Mouse (Mus musculus) midbrain, embryonic 13.5 days (tissue): ENCODE measurements at regions not wholly inside any gene's neighbourhood (a gene's known extent, or its start where the extent isn't known, plus 50 kb on each side); places are given as distances from the start of the nearest gene placed in this dataset.
A peak's percentile ranks its signal among the peaks of the same experiment; 100 is the strongest.

Source experiments
- ATAC-seq: fragments of 200-750 bp; cut with Nextera tagmentation; 2 replicates; pipeline ENCODE4 v1.8.0; 2017; ENCODE audit warnings: mild to moderate bottlenecking, moderate TSS enrichment, moderate library complexity
- H3K27ac ChIP-seq: fragments of 300-500 bp; sonication (generic); 2 replicates; pipeline ENCODE4 v1.5.1; 2015; ENCODE audit warnings: inconsistent platforms, mild to moderate bottlenecking, moderate library complexity
- H3K27me3 ChIP-seq: fragments of 300-500 bp; sonication (generic); 2 replicates; pipeline ENCODE4 v1.6.1; 2015; ENCODE audit warnings: mild to moderate bottlenecking, inconsistent platforms
- H3K36me3 ChIP-seq: fragments of 300-500 bp; sonication (generic); 2 replicates; pipeline ENCODE4 v1.6.1; 2015; ENCODE audit warnings: mild to moderate bottlenecking, inconsistent platforms
- H3K4me1 ChIP-seq: fragments of 300-500 bp; sonication (generic); replicated peaks from 2 replicates; pipeline ENCODE4 v1.6.1; 2015; ENCODE audit warnings: inconsistent platforms
- H3K4me2 ChIP-seq: fragments of 300-500 bp; sonication (generic); replicated peaks from 2 replicates; pipeline ENCODE4 v1.6.1; 2015; ENCODE audit warnings: moderate library complexity, mild to moderate bottlenecking, inconsistent platforms
- H3K4me3 ChIP-seq: fragments of 300-500 bp; sonication (generic); replicated peaks from 2 replicates; pipeline ENCODE4 v1.5.1; 2015; ENCODE audit warnings: mild to moderate bottlenecking, inconsistent platforms
- H3K9ac ChIP-seq: fragments of 300-500 bp; sonication (generic); replicated peaks from 2 replicates; pipeline ENCODE4 v1.6.1; 2015; ENCODE audit warnings: mild to moderate bottlenecking, inconsistent platforms
- H3K9me3 ChIP-seq: fragments of 300-500 bp; sonication (generic); 2 replicates; pipeline ENCODE4 v1.6.1; 2016; ENCODE audit warnings: mild to moderate bottlenecking, inconsistent platforms
- WGBS: fragments of 180-500 bp; shearing (Covaris S2); methylation state at CpG from one replicate; pipeline ENCODE4 v1.1.7; 2015; 5-methylcytosine and 5-hydroxymethylcytosine counted together

GRCm38 (mm10) chr12:12534779-12535178 is 272.8 kb downstream of the Fam49a start:
- H3K9me3 ChIP-seq: no peaks in the 10 kb centered on the region
- H3K36me3 ChIP-seq: no peaks in the 10 kb centered on the region
- no peak overlapping the region for H3K4me2 ChIP-seq
- no peaks in the 10 kb centered on the region for H3K27me3 ChIP-seq
- WGBS: 29% methylated on average over 2 of the region's 2 CpGs
- no peak overlapping the region for H3K9ac ChIP-seq
- H3K4me3 ChIP-seq: no peak overlapping the region
- no peak overlapping the region for H3K27ac ChIP-seq
- ATAC-seq: no peak
- no peaks in the 10 kb centered on the region for H3K4me1 ChIP-seq

DNA sequence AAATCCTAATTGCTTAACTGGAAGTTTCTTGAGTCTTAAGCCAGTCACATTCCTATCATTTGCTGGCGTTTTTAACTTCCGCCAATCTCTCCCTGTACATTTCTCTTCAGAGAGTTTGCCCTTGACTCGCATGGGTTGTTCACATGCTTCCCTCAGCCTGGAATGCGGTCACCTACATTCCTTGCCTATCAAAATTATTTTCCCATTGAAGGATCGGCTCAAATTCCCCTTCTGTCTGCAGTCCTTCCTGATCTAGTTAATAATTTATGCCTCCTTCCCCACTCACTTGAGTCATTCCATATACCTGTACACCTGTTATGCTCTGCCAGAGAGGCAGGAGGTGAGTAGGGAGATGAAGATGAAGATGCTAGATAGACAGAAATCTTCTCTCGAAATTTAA is 268.9 kb downstream of the Fam49a start:
- Histone ChIP-seq H3K4me2 (no peak overlapping the region), H3K36me3 (no peaks in the 10 kb centered on the region), H3K9ac (no peak overlapping the region), H3K27ac (no peak overlapping the region), H3K27me3 (no peaks in the 10 kb centered on the region), H3K4me3 (no peak overlapping the region), H3K4me1 (peaks cover 16% of the 10 kb centered on the region), H3K9me3 (no peaks in the 10 kb centered on the region)
- ATAC-seq: no peak
- WGBS: 79% methylated on average over 6 of the region's 6 CpGs

DNA sequence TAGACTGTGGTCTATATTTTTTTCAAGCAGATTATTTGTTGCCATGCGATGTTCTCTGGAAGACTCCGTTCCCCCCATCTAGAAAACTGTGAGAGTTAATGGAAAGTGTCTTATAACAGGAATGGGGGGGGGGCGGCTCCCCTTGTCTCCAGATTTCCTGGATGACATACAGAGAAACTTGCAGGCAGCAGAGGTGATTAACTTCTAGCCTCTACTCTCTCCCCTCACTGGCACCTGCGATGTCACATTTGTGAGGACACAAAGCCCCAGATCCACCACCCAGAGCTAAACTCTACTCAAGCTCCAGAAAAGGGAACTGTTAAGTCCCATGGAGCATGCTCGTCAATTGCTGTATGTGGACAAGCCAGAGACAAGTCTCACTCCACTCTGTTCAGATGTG is 267.6 kb downstream of the Fam49a start:
- Histone ChIP-seq H3K4me1 (peaks cover 16% of the 10 kb centered on the region), H3K9me3 (no peaks in the 10 kb centered on the region), H3K4me3 (no peak overlapping the region), H3K9ac (no peak overlapping the region), H3K27me3 (no peaks in the 10 kb centered on the region), H3K36me3 (no peaks in the 10 kb centered on the region), H3K4me2 (no peak overlapping the region), H3K27ac (no peak overlapping the region)
- 86% methylated on average over 5 of the region's 5 CpGs for WGBS
- no peak for ATAC-seq

GRCm38 (mm10) chr12:12528478-12528981 is 266.6 kb downstream of the Fam49a start:
- 33% methylated on average over 3 of the region's 3 CpGs for WGBS
- H3K4me1 ChIP-seq: peaks cover 16% of the 10 kb centered on the region
- H3K27ac ChIP-seq: peak overlapping the region; percentile 73
- H3K36me3 ChIP-seq: no peaks in the 10 kb centered on the region
- H3K27me3 ChIP-seq: no peaks in the 10 kb centered on the region
- H3K9me3 ChIP-seq: no peaks in the 10 kb centered on the region
- H3K9ac ChIP-seq: no peak overlapping the region
- ATAC-seq: peak; percentile 25; the same call in 1 of the 2 replicates
- no peak overlapping the region for H3K4me2 ChIP-seq
- H3K4me3 ChIP-seq: no peak overlapping the region

DNA sequence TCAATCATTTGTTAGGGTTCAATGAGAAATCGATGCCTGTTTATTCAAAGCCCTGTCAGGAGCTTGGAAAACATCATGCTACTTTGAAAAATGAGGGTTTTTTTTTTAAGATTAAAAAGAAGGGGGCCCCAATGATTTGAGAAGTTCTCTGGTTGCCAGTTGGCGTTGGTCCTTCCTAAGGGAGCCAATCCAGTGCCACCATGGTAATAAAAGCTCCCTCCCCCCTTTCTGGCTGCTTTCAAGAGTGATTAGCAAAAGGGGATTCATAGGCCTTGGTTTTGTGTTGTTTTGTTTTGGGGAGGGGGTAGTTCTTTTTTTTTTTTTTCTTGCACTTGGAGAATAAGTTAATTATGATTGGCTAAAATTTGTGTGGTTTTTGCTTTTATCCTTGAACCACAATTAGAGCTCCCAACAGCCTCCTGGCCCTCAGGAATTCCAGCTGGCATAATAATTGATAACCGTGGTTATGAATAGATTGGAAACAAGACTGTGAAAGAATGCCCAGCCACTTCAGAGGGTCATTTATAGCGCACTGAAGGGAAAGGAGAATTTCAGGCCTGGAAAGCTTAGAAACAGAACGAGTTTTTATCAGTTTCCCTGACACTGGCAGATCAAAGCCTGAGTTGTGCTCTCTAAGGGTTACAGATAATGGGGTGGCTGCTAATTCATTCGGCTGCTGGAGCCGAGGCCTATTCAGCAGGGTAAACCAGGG is 266.0 kb downstream of the Fam49a start:
- WGBS: 16% methylated on average over 7 of the region's 7 CpGs
- Histone ChIP-seq H3K9me3 (no peaks in the 10 kb centered on the region), H3K36me3 (no peaks in the 10 kb centered on the region), H3K4me2 (no peak overlapping the region), H3K4me1 (peaks cover 16% of the 10 kb centered on the region), H3K9ac (no peak overlapping the region), H3K27me3 (no peaks in the 10 kb centered on the region), H3K27ac (peak overlapping the region; percentile 73), H3K4me3 (no peak overlapping the region)
- peak; percentile 89 for ATAC-seq

DNA sequence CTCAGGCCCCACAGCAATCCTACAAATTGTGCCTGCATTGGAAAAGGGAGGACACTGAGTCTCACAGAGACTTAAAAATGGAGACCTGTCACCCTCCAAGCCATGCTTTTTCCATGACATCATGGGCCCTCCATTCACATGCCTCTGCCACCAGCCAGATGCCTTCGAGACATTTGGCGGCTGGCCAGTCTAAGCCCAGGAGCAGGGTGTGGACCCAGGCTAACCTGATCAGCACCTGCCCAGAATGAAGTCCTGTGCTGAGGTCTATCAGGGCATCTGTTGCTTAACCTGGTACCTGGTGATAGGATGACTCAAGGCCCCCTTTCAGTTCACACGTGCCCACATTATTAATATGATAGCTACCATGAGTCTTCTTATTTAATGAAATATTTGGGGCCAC is 265.4 kb downstream of the Fam49a start:
- Histone ChIP-seq H3K4me3 (no peak overlapping the region), H3K27ac (no peak overlapping the region), H3K36me3 (no peaks in the 10 kb centered on the region), H3K9ac (no peak overlapping the region), H3K27me3 (no peaks in the 10 kb centered on the region), H3K4me2 (no peak overlapping the region), H3K9me3 (no peaks in the 10 kb centered on the region), H3K4me1 (peaks cover 16% of the 10 kb centered on the region)
- peak; percentile 51; the same call in 1 of the 2 replicates for ATAC-seq
- WGBS: 69% methylated on average over 3 of the region's 3 CpGs

- Histone ChIP-seq H3K4me1 (no peaks in the 10 kb centered on the region), H3K36me3 (no peaks in the 10 kb centered on the region), H3K27ac (no peak overlapping the region), H3K9me3 (no peaks in the 10 kb centered on the region), H3K4me2 (no peak overlapping the region), H3K4me3 (no peak overlapping the region), H3K27me3 (no peaks in the 10 kb centered on the region), H3K9ac (no peak overlapping the region)
- WGBS: 96% methylated on average over 8 of the region's 8 CpGs
- no peak for ATAC-seq
Measured at GRCm38 (mm10) chr12:12520311-12520852, 258.4 kb downstream of the Fam49a start.

DNA sequence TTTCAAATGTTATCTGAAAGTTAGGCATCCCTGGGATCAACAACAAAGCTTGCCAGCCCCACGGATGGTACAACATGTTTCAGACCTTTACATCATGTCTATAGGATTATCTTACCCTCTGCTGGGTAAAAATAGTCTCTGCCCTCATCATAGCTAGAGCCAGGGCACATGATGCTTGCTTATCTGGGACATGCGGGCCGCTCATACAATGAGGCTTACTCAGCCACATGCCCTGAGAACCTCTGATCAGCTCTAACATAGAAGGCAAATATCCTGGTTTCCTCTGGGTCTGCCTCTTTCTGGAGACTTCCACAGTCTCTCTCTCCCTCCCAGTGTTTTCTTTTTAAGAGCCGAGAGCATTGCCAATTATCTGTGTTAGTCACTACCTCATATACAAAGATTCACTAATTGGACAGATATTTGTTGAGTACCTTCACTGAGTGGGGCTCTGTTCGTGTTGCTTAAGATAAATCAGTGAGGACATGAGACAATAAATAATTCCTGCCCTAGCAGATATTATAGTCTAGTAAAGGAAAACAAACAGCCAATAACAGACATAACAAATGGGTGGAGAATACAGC is 256.6 kb downstream of the Fam49a start:
- Histone ChIP-seq H3K9ac (no peak overlapping the region), H3K4me1 (no peaks in the 10 kb centered on the region), H3K9me3 (no peaks in the 10 kb centered on the region), H3K27me3 (no peaks in the 10 kb centered on the region), H3K4me3 (no peak overlapping the region), H3K27ac (no peak overlapping the region), H3K36me3 (no peaks in the 10 kb centered on the region), H3K4me2 (no peak overlapping the region)
- ATAC-seq: no peak
- WGBS: 81% methylated on average over 5 of the region's 5 CpGs

- no peak for ATAC-seq
- 91% methylated on average over 4 of the region's 4 CpGs for WGBS
- Histone ChIP-seq H3K9ac (no peak overlapping the region), H3K4me1 (no peaks in the 10 kb centered on the region), H3K36me3 (no peaks in the 10 kb centered on the region), H3K27ac (no peak overlapping the region), H3K4me3 (no peak overlapping the region), H3K4me2 (no peak overlapping the region), H3K27me3 (no peaks in the 10 kb centered on the region), H3K9me3 (no peaks in the 10 kb centered on the region)
Measured at GRCm38 (mm10) chr12:12517020-12517419, 255.1 kb downstream of the Fam49a start.

GRCm38 (mm10) chr12:12510764-12511163 is 248.8 kb downstream of the Fam49a start:
- H3K4me3 ChIP-seq: no peak overlapping the region
- no peak for ATAC-seq
- H3K4me1 ChIP-seq: peaks cover 15% of the 10 kb centered on the region
- H3K9ac ChIP-seq: no peak overlapping the region
- H3K27ac ChIP-seq: no peak overlapping the region
- H3K9me3 ChIP-seq: no peaks in the 10 kb centered on the region
- H3K4me2 ChIP-seq: no peak overlapping the region
- H3K36me3 ChIP-seq: no peaks in the 10 kb centered on the region
- H3K27me3 ChIP-seq: no peaks in the 10 kb centered on the region

- Histone ChIP-seq H3K9ac (no peak overlapping the region), H3K4me1 (peaks cover 15% of the 10 kb centered on the region), H3K4me3 (no peak overlapping the region), H3K27me3 (no peaks in the 10 kb centered on the region), H3K4me2 (no peak overlapping the region), H3K9me3 (no peaks in the 10 kb centered on the region), H3K27ac (peak overlapping the region; percentile 47; the same call in 1 of the 2 replicates), H3K36me3 (no peaks in the 10 kb centered on the region)
- ATAC-seq: 0 out of 2 replicates have a peak, but pooled peaks have one; percentile 30
- WGBS: 52% methylated on average over 9 of the region's 9 CpGs
Measured at GRCm38 (mm10) chr12:12509164-12509937, 247.4 kb downstream of the Fam49a start.
